Mouse (Mus musculus) layer of hippocampus, adult 2 months (tissue): ENCODE measurements at regions not wholly inside any gene's neighbourhood (a gene's known extent, or its start where the extent isn't known, plus 50 kb on each side); places are given as distances from the start of the nearest gene placed in this dataset.

ENCODE experiments used
- DNase-seq, 2 experiments: peaks; one replicate each; pipeline ENCODE4 v3.0.0; 2022; ENCODE audit warnings: low spot score in 2 of 2
- H3K27ac ChIP-seq: fragments of 200-600 bp; 2 replicates; pipeline ENCODE4 v1.8.1; 2022
- H3K4me3 ChIP-seq: fragments of 200-600 bp; 2 replicates; pipeline ENCODE4 v1.8.1; 2022; ENCODE audit warnings: mild to moderate bottlenecking
- CTCF ChIP-seq: fragments of 200-600 bp; conservative IDR thresholded peaks from 2 replicates; pipeline ENCODE4 v1.8.1; 2022; ENCODE audit warnings: antibody characterized with exemption, mild to moderate bottlenecking, moderate library complexity

GRCm38 (mm10) chr14:61686821-61687341 is 79.6 kb downstream of the Kcnrg start:
- DNase-seq: no peak
- Histone ChIP-seq H3K4me3 (peak overlapping the region; percentile 32), H3K27ac (peak overlapping the region; percentile 23; the same call in 1 of the 2 replicates)
- no peak for TF ChIP-seq CTCF

GRCm38 (mm10) chr14:61687346-61688012 is 80.2 kb downstream of the Kcnrg start:
- no peak overlapping the region for H3K27ac ChIP-seq
- no peak for TF ChIP-seq CTCF
- DNase-seq: no peak
- H3K4me3 ChIP-seq: peak overlapping the region; percentile 32

- H3K4me3 ChIP-seq: no peak overlapping the region
- no peak for TF ChIP-seq CTCF
- no peak overlapping the region for H3K27ac ChIP-seq
- no peak for DNase-seq
Observed at GRCm38 (mm10) chr14:61688013-61688520, 80.8 kb downstream of the Kcnrg start.

- no peak for DNase-seq
- Histone ChIP-seq H3K4me3 (no peak overlapping the region), H3K27ac (no peak overlapping the region)
- TF ChIP-seq CTCF: no peak
Observed at GRCm38 (mm10) chr14:61688666-61689065, 81.4 kb downstream of the Kcnrg start.

GRCm38 (mm10) chr14:61689281-61689680 is 82.0 kb downstream of the Kcnrg start:
- TF ChIP-seq CTCF: no peak
- Histone ChIP-seq H3K27ac (no peak overlapping the region), H3K4me3 (no peak overlapping the region)
- no peak for DNase-seq

- no peak for TF ChIP-seq CTCF
- no peak overlapping the region for H3K4me3 ChIP-seq
- H3K27ac ChIP-seq: no peak overlapping the region
- no peak for DNase-seq
Observed at GRCm38 (mm10) chr14:61689776-61690175, 82.5 kb downstream of the Kcnrg start.

GRCm38 (mm10) chr14:61691785-61692372 is 84.6 kb downstream of the Kcnrg start:
- no peak for TF ChIP-seq CTCF
- no peak for DNase-seq
- Histone ChIP-seq H3K4me3 (no peak overlapping the region), H3K27ac (no peak overlapping the region)

GRCm38 (mm10) chr14:61694796-61695195 is 87.5 kb downstream of the Kcnrg start:
- Histone ChIP-seq H3K4me3 (no peak overlapping the region), H3K27ac (no peak overlapping the region)
- DNase-seq: no peak
- TF ChIP-seq CTCF: no peak

- Histone ChIP-seq H3K4me3 (no peak overlapping the region), H3K27ac (no peak overlapping the region)
- TF ChIP-seq CTCF: no peak
- no peak for DNase-seq
Observed at GRCm38 (mm10) chr14:61696290-61696842, 89.1 kb downstream of the Kcnrg start.

- no peak for TF ChIP-seq CTCF
- DNase-seq: no peak
Observed at GRCm38 (mm10) chr14:61696886-61697554, 89.8 kb downstream of the Kcnrg start.

GRCm38 (mm10) chr14:61697704-61698103 is 90.4 kb downstream of the Kcnrg start:
- TF ChIP-seq CTCF: no peak
- no peak for DNase-seq
- no peak overlapping the region for H3K27ac ChIP-seq
- H3K4me3 ChIP-seq: no peak overlapping the region

More at GRCm38 (mm10) chr14:61696886-61697554, 89.8 kb downstream of the Kcnrg start:
- Histone ChIP-seq H3K27ac (no peak overlapping the region), H3K4me3 (no peak overlapping the region)

- no peak for DNase-seq
- Histone ChIP-seq H3K4me3 (no peak overlapping the region), H3K27ac (no peak overlapping the region)
- TF ChIP-seq CTCF: no peak
Observed at GRCm38 (mm10) chr14:61698358-61699055, 91.2 kb downstream of the Kcnrg start.

- no peak overlapping the region for H3K4me3 ChIP-seq
- DNase-seq: no peak
- no peak for TF ChIP-seq CTCF
- no peak overlapping the region for H3K27ac ChIP-seq
Observed at GRCm38 (mm10) chr14:61699638-61700037, 92.4 kb downstream of the Kcnrg start.
